In genomic region chr2:45104066-45104465, GRCm38 (mm10) we compare ENCODE assay signal across 9 mouse cellular contexts. TPM values are rescaled to one million over a fixed set of nuclear protein-coding genes. Genes with fewer than 3 reads are reported as not detected.
DNase-seq lines count a peak whose midpoint lies in the region; ATAC-seq and TF ChIP-seq lines count a peak whose summit lies in the region.
"Had no signal": no experiment of that assay in that cellular context is flagged by ENCODE, and none has a peak within 500 bp of the region (broad histone marks: within the 10 kb centered on the region; RNA-seq: fewer than 3 reads in every experiment).

No protein-coding gene starts in this region.

- H3K4me3 ChIP-seq in heart, adult 2 months = no peak overlapping the region
- H3K4me3 ChIP-seq in lung, embryonic 16.5 days (ENCODE audit: low read length) = peak overlapping the region; percentile 7
- no peak overlapping the region for H3K4me3 ChIP-seq in liver, embryonic 15.5 days (replicated peaks)
- peak overlapping the region; percentile 6 for H3K4me3 ChIP-seq in stomach, embryonic 16.5 days (replicated peaks; ENCODE audit: low read length)

- H3K9ac ChIP-seq in heart, adult 2 months (ENCODE audit: low read depth, low read length) = no peak overlapping the region
- peak overlapping the region; percentile 70 for H3K9ac ChIP-seq in lung, embryonic 16.5 days (ENCODE audit: low read length)
- H3K9ac ChIP-seq in liver, embryonic 15.5 days = no peak overlapping the region
- peak overlapping the region; percentile 64 for H3K9ac ChIP-seq in stomach, embryonic 16.5 days (ENCODE audit: low read length)

- H3K4me2 ChIP-seq in lung, embryonic 16.5 days (ENCODE audit: low read depth, low read length) = peak overlapping the region; percentile 76
- H3K4me2 ChIP-seq in liver, embryonic 15.5 days = peak overlapping the region; percentile 1; the same call in 1 of the 2 replicates
- peak overlapping the region; percentile 68 for H3K4me2 ChIP-seq in stomach, embryonic 16.5 days (ENCODE audit: low read depth, low read length)

- H3K9me3 ChIP-seq in lung, embryonic 16.5 days (ENCODE audit: control insufficient read depth, low read length) = no peaks in the 10 kb centered on the region
- no peaks in the 10 kb centered on the region for H3K9me3 ChIP-seq in liver, embryonic 15.5 days (replicated peaks)
- no peaks in the 10 kb centered on the region for H3K9me3 ChIP-seq in stomach, embryonic 16.5 days (replicated peaks; ENCODE audit: control insufficient read depth, low read length)

- TF ChIP-seq POLR2A in heart, adult 2 months (IDR thresholded peaks at IDR 0.05; ENCODE audit: insufficient read depth, low read depth, low read length) = no peak

- 38% methylated on average over 4 of the region's 4 CpGs for WGBS in heart, adult 2 months
- 21% methylated on average over 4 of the region's 4 CpGs for WGBS in lung, embryonic 16.5 days
- WGBS in liver, embryonic 15.5 days (ENCODE audit: insufficient replicate concordance) = 19% methylated on average over 4 of the region's 4 CpGs
- WGBS in stomach, embryonic 16.5 days = 34% methylated on average over 4 of the region's 4 CpGs

- no peak for TF ChIP-seq CTCF in heart, adult 2 months (IDR thresholded peaks at IDR 0.05)

- H3K27me3 ChIP-seq in heart, adult 2 months (ENCODE audit: control insufficient read depth, insufficient read depth, low read length) = no peaks in the 10 kb centered on the region
- H3K27me3 ChIP-seq in lung, embryonic 16.5 days (ENCODE audit: control insufficient read depth, insufficient read depth, low read depth, low read length) = no peaks in the 10 kb centered on the region; the same call in 1 of the 2 replicates
- no peaks in the 10 kb centered on the region; the same call in 1 of the 2 replicates for H3K27me3 ChIP-seq in liver, embryonic 15.5 days
- H3K27me3 ChIP-seq in stomach, embryonic 16.5 days (ENCODE audit: control insufficient read depth, insufficient read depth, low read length) = no peaks in the 10 kb centered on the region; the same call in 1 of the 2 replicates

- peaks cover 41% of the 10 kb centered on the region for H3K36me3 ChIP-seq in heart, adult 2 months (ENCODE audit: control insufficient read depth, insufficient read depth, low read length)
- H3K36me3 ChIP-seq in lung, embryonic 16.5 days (ENCODE audit: control insufficient read depth, insufficient read depth, low read length) = no peaks in the 10 kb centered on the region
- 0 out of 2 replicates have a peak, but pooled peaks cover 4% of the 10 kb centered on the region for H3K36me3 ChIP-seq in liver, embryonic 15.5 days (replicated peaks)
- no peaks in the 10 kb centered on the region for H3K36me3 ChIP-seq in stomach, embryonic 16.5 days (ENCODE audit: control insufficient read depth, insufficient read depth, low read length)

- peaks cover 20% of the 10 kb centered on the region for H3K4me1 ChIP-seq in heart, adult 2 months (ENCODE audit: control insufficient read depth, insufficient read depth, low read length)
- H3K4me1 ChIP-seq in lung, embryonic 16.5 days (replicated peaks; ENCODE audit: control insufficient read depth, insufficient read depth, low read length) = peaks cover 30% of the 10 kb centered on the region; the same call in 1 of the 2 replicates
- peaks cover 89% of the 10 kb centered on the region for H3K4me1 ChIP-seq in liver, embryonic 15.5 days (replicated peaks)
- peaks cover 18% of the 10 kb centered on the region for H3K4me1 ChIP-seq in stomach, embryonic 16.5 days (ENCODE audit: control insufficient read depth, insufficient read depth, low read length)

- H3K27ac ChIP-seq in heart, adult 2 months = peak overlapping the region; percentile 42
- H3K27ac ChIP-seq in lung, embryonic 16.5 days (ENCODE audit: low read length) = peak overlapping the region; percentile 86
- H3K27ac ChIP-seq in liver, embryonic 15.5 days (replicated peaks) = no peak overlapping the region
- peak overlapping the region; percentile 58 for H3K27ac ChIP-seq in stomach, embryonic 16.5 days (ENCODE audit: low read length)

- no peak for ATAC-seq in lung, embryonic 16.5 days (ENCODE audit: low read depth)
- no peak for ATAC-seq in liver, embryonic 15.5 days (ENCODE audit: insufficient read depth)
- no peak for ATAC-seq in stomach, embryonic 16.5 days (ENCODE audit: insufficient read depth, low FRiP score)

- no peak for TF ChIP-seq EP300 in heart, adult 2 months (IDR thresholded peaks at IDR 0.05; ENCODE audit: insufficient read depth, low read depth, low read length)

- no peaks in the 10 kb centered on the region for H3K79me2 ChIP-seq in heart, adult 2 months (replicated peaks; ENCODE audit: control insufficient read depth, insufficient read depth, low read length)

- no peak for DNase-seq in heart, adult 2 months
- DNase-seq in heart, adult 11 months = no peak
- DNase-seq in lung, postnatal 25 days (ENCODE audit: low spot score) = no peak
- no peak for DNase-seq in frontal cortex, postnatal 36 days (ENCODE audit: low spot score in 2 of 2)
- DNase-seq in spleen, postnatal 14 days (ENCODE audit: low spot score in 2 of 2) = no peak
- DNase-seq: cerebellum, adult 18-20 months had no signal

- intact Hi-C loops in heart, adult 2 months (cut with DNase I) = no loop called here

RNA-seq across cellular contexts. Expression of gene Zeb2, which starts 13.1 kb away (rescaled TPM):
- 10 to 100 TPM; 46.7 to 50.0 TPM for total RNA-seq in heart, adult 2 months (2021)
- 16.5 and 34.3 TPM in 2 replicates for polyA plus RNA-seq in heart, adult 2 months (2012; rRNA removed)
- polyA plus RNA-seq in lung, embryonic 16.5 days (2015; fragmentation: Nextera tagmentation; extraction: Ambion mirVana) = 77.3 and 84.3 TPM in 2 replicates
- 11.2 and 12.1 TPM in 2 replicates for polyA plus RNA-seq in liver, embryonic 15.5 days (2015; fragmentation: Nextera tagmentation; extraction: Ambion mirVana)
- 43.8 and 50.6 TPM in 2 replicates for polyA plus RNA-seq in stomach, embryonic 16.5 days (2015; fragmentation: Nextera tagmentation; extraction: Ambion mirVana)

Comparison
In these comparisons a context has a peak if more than half of its experiments do, and no peak if none do; other contexts are left out.
1. H3K4me3 ChIP-seq: peak in lung, embryonic 16.5 days (single experiment) and stomach, embryonic 16.5 days (single experiment); none in heart, adult 2 months (single experiment) and liver, embryonic 15.5 days (single experiment).
2. H3K9ac ChIP-seq: peak in lung, embryonic 16.5 days (single experiment) and stomach, embryonic 16.5 days (single experiment); none in heart, adult 2 months (single experiment) and liver, embryonic 15.5 days (single experiment).
3. H3K4me2 ChIP-seq: peak in every context shown above with its lines; median percentile 76 in lung, embryonic 16.5 days; 68 in stomach, embryonic 16.5 days; 1 in liver, embryonic 15.5 days.